In genomic region chr6:82773261-82774131, GRCm38 (mm10) we compare ENCODE assay signal across 7 mouse cellular contexts. TPM values are rescaled to one million over a fixed set of nuclear protein-coding genes. Genes with fewer than 3 reads are reported as not detected.
DNase-seq lines count a peak whose midpoint lies in the region; ATAC-seq and TF ChIP-seq lines count a peak whose summit lies in the region.

No protein-coding gene starts in this region.

- no peak for TF ChIP-seq CTCF in liver, postnatal 0 days (IDR thresholded peaks at IDR 0.05; ENCODE audit: low read depth)

- ATAC-seq in hindbrain, embryonic 15.5 days (ENCODE audit: low FRiP score, low read depth) = 0 out of 2 replicates have a peak, but pooled peaks have one; percentile 25
- ATAC-seq in liver, postnatal 0 days = peak; percentile 4; the same call in 1 of the 2 replicates
- peak; percentile 35 for ATAC-seq in neural tube, embryonic 11.5 days (ENCODE audit: insufficient read depth, low FRiP score, low TSS enrichment)

- H3K9ac ChIP-seq in hindbrain, embryonic 15.5 days = peak overlapping the region; percentile 35
- H3K9ac ChIP-seq in liver, postnatal 0 days (replicated peaks) = peak overlapping the region; percentile 68
- peak overlapping the region; percentile 61 for H3K9ac ChIP-seq in neural tube, embryonic 11.5 days (ENCODE audit: low read length)

- H3K27ac ChIP-seq in forebrain, embryonic 10.5 days = peak overlapping the region; percentile 91
- H3K27ac ChIP-seq in hindbrain, embryonic 15.5 days (replicated peaks) = no peak overlapping the region
- peak overlapping the region; percentile 76 for H3K27ac ChIP-seq in liver, postnatal 0 days (ENCODE audit: low read depth)
- H3K27ac ChIP-seq in neural tube, embryonic 11.5 days (ENCODE audit: low read depth, low read length) = 0 out of 2 replicates have a peak overlapping the region, but pooled peaks have one; percentile 35

- H3K4me3 ChIP-seq in forebrain, embryonic 10.5 days = peak overlapping the region; percentile 76
- H3K4me3 ChIP-seq in hindbrain, embryonic 15.5 days = peak overlapping the region; percentile 51
- H3K4me3 ChIP-seq in liver, postnatal 0 days (ENCODE audit: low read depth, low read length) = peak overlapping the region; percentile 64
- H3K4me3 ChIP-seq in neural tube, embryonic 11.5 days (ENCODE audit: low read depth, low read length) = peak overlapping the region; percentile 50

- peaks cover 11% of the 10 kb centered on the region for H3K27me3 ChIP-seq in forebrain, embryonic 10.5 days (ENCODE audit: poor library complexity, severe bottlenecking)
- H3K27me3 ChIP-seq in hindbrain, embryonic 15.5 days = peaks cover 13% of the 10 kb centered on the region; the same call in 1 of the 2 replicates
- no peaks in the 10 kb centered on the region for H3K27me3 ChIP-seq in liver, postnatal 0 days (ENCODE audit: insufficient read depth, low read length)
- H3K27me3 ChIP-seq in neural tube, embryonic 11.5 days (ENCODE audit: control insufficient read depth, insufficient read depth, low read length) = no peaks in the 10 kb centered on the region

- whole genome bisulfite sequencing in forebrain, embryonic 10.5 days = under 1% methylated on average over 68 of the region's 68 CpGs
- under 1% methylated on average over 68 of the region's 68 CpGs for WGBS in hindbrain, embryonic 15.5 days
- under 1% methylated on average over 59 of the region's 68 CpGs for WGBS in liver, postnatal 0 days (ENCODE audit: insufficient replicate concordance)
- under 1% methylated on average over 68 of the region's 68 CpGs for WGBS in neural tube, embryonic 11.5 days

- TF ChIP-seq EP300 in liver, postnatal 0 days (IDR thresholded peaks at IDR 0.05; ENCODE audit: low read depth) = no peak

- peaks cover 46% of the 10 kb centered on the region for H3K4me1 ChIP-seq in forebrain, embryonic 10.5 days
- H3K4me1 ChIP-seq in hindbrain, embryonic 15.5 days (replicated peaks) = peaks cover 23% of the 10 kb centered on the region
- peaks cover 45% of the 10 kb centered on the region for H3K4me1 ChIP-seq in liver, postnatal 0 days (ENCODE audit: insufficient read depth)
- H3K4me1 ChIP-seq in neural tube, embryonic 11.5 days (ENCODE audit: control insufficient read depth, insufficient read depth, low read length) = peaks cover 8% of the 10 kb centered on the region; the same call in 1 of the 2 replicates

- DNase-seq in CD8-positive naive resting alpha-beta T cell, adult 2 months (ENCODE audit: low read depth in 2 of 2, low spot score in 2 of 2) = peak; percentile 28 to 34
- peak; percentile 67 for DNase-seq in Muller cell, postnatal 12 days (ENCODE audit: inconsistent ontology term)
- DNase-seq in forebrain, embryonic 10.5 days (ENCODE audit: extremely low spot score, low spot score) = peak; percentile 75
- peak; percentile 54 for DNase-seq in liver, postnatal 0 days
- DNase-seq in neural tube, embryonic 11.5 days (ENCODE audit: low spot score) = peak; percentile 75
- DNase-seq in thymus, postnatal 36 days = peak; percentile 44 to 68

- H3K4me2 ChIP-seq in hindbrain, embryonic 15.5 days = peak overlapping the region; percentile 100
- H3K4me2 ChIP-seq in liver, postnatal 0 days (ENCODE audit: low read depth, low read length) = peak overlapping the region; percentile 98
- H3K4me2 ChIP-seq in neural tube, embryonic 11.5 days (ENCODE audit: low read depth) = peak overlapping the region; percentile 98

- H3K36me3 ChIP-seq in forebrain, embryonic 10.5 days (replicated peaks) = peaks cover 12% of the 10 kb centered on the region; the same call in 1 of the 2 replicates
- H3K36me3 ChIP-seq in hindbrain, embryonic 15.5 days = no peaks in the 10 kb centered on the region
- H3K36me3 ChIP-seq in liver, postnatal 0 days (replicated peaks; ENCODE audit: insufficient read depth, low read length) = no peaks in the 10 kb centered on the region
- no peaks in the 10 kb centered on the region for H3K36me3 ChIP-seq in neural tube, embryonic 11.5 days (ENCODE audit: control insufficient read depth, insufficient read depth, low read length)

- H3K9me3 ChIP-seq in forebrain, embryonic 10.5 days = no peaks in the 10 kb centered on the region
- H3K9me3 ChIP-seq in hindbrain, embryonic 15.5 days = no peaks in the 10 kb centered on the region
- H3K9me3 ChIP-seq in liver, postnatal 0 days (ENCODE audit: low read length) = no peaks in the 10 kb centered on the region
- H3K9me3 ChIP-seq in neural tube, embryonic 11.5 days (ENCODE audit: control insufficient read depth, low read length) = no peaks in the 10 kb centered on the region

RNA-seq across cellular contexts. Expression of gene Hk2, which starts 0.8 kb away (rescaled TPM):
- 36.1 and 39.0 TPM in 2 replicates for polyA plus RNA-seq in forebrain, embryonic 10.5 days (2016; fragmentation: Nextera tagmentation; extraction: Ambion mirVana)
- 3.5 and 4.1 TPM in 2 replicates for polyA plus RNA-seq in hindbrain, embryonic 15.5 days (2015; fragmentation: Nextera tagmentation; extraction: Ambion mirVana)
- 3.0 and 3.3 TPM in 2 replicates for polyA plus RNA-seq in liver, postnatal 0 days (2015; fragmentation: Nextera tagmentation; extraction: Ambion mirVana)
- polyA plus RNA-seq in neural tube, embryonic 11.5 days (2014; fragmentation: Nextera tagmentation; extraction: Ambion mirVana) = 15.6 and 19.3 TPM in 2 replicates
